Mouse (Mus musculus): Measurements from ENCODE around the gene Bsn. TPM values are rescaled to one million over a fixed set of nuclear protein-coding genes. Genes with fewer than 3 reads are reported as not detected.

The Bsn gene
- polyA plus RNA-seq, 1 experiment from 2014 or later = 0.76 TPM

DNA sequence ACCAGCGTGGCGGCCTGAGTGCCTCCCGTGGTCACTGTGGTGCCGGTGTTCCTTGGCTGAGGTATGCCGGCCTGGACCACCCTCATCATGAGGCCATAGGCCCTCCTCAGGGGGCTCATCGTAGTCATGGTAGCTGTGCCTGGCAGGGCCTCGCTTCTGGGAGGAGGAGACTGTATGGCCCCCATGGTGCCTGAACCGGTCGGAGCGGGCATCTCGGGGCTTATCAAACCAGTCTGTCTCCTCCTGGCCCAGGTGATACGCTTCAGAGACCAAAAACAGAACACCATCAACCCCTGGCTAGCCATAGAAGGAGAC lies 84.7 kb downstream of the Bsn start:
- Histone ChIP-seq H3K27ac (ENCODE audit: low read depth, low read length) (peak overlapping the region; percentile 43; the same call in 1 of the 2 replicates), H3K27me3 (ENCODE audit: control insufficient read depth, insufficient read depth, low read length) (peaks cover 3% of the 10 kb centered on the region; the same call in 1 of the 2 replicates), H3K4me1 (ENCODE audit: control insufficient read depth, insufficient read depth, low read length) (peaks cover 23% of the 10 kb centered on the region), H3K9ac (ENCODE audit: low read depth, low read length) (no peak overlapping the region), H3K4me2 (replicated peaks; ENCODE audit: low read depth, low read length) (no peak overlapping the region), H3K36me3 (ENCODE audit: control insufficient read depth, insufficient read depth, low read length) (no peaks in the 10 kb centered on the region), H3K4me3 (ENCODE audit: low read length) (no peak overlapping the region), H3K9me3 (ENCODE audit: control insufficient read depth, low read length) (no peaks in the 10 kb centered on the region)
- WGBS = 74% methylated on average over 12 of the region's 12 CpGs
- peak; percentile 14; the same call in 1 of the 2 replicates for ATAC-seq (ENCODE audit: low FRiP score, low TSS enrichment)

- Histone ChIP-seq H3K27me3 (ENCODE audit: control insufficient read depth, insufficient read depth, low read length) (no peaks in the 10 kb centered on the region), H3K4me2 (replicated peaks; ENCODE audit: low read depth, low read length) (peak overlapping the region; percentile 5; the same call in 1 of the 2 replicates), H3K9ac (ENCODE audit: low read depth, low read length) (peak overlapping the region; percentile 37; the same call in 1 of the 2 replicates), H3K27ac (ENCODE audit: low read depth, low read length) (peak overlapping the region; percentile 43; the same call in 1 of the 2 replicates), H3K36me3 (ENCODE audit: control insufficient read depth, insufficient read depth, low read length) (no peaks in the 10 kb centered on the region), H3K4me3 (ENCODE audit: low read length) (no peak overlapping the region), H3K9me3 (ENCODE audit: control insufficient read depth, low read length) (no peaks in the 10 kb centered on the region), H3K4me1 (ENCODE audit: control insufficient read depth, insufficient read depth, low read length) (peaks cover 20% of the 10 kb centered on the region)
- peak; percentile 63 for ATAC-seq (ENCODE audit: low FRiP score, low TSS enrichment)
- WGBS = 39% methylated on average over 31 of the region's 31 CpGs
Observed at GRCm38 (mm10) chr9:108104766-108105548, 85.2 kb downstream of the Bsn start.

DNA sequence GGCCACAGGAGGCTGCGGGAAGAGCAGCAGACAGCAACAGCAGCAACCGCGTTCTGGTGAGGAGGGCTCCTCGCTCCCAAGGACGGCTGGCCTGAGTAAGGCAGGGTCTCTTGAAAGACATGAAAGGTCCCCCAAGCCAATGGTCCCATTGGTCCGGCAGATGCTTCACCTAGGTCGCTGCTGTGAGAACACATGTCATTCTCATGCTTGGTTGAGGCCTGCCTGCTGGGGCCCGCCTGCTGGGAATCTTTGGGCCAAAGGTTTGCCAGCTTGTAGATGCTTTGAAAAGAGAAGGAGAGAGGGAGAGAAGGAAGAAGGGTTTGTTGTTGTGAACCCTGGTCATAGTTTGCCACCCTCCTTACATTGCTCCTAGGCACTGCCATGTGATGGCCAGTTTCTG lies 90.6 kb downstream of the Bsn start:
- no peak overlapping the region for H3K4me2 ChIP-seq (replicated peaks; ENCODE audit: low read depth, low read length)
- H3K36me3 ChIP-seq (ENCODE audit: control insufficient read depth, insufficient read depth, low read length) = no peaks in the 10 kb centered on the region
- H3K9ac ChIP-seq (ENCODE audit: low read depth, low read length) = no peak overlapping the region
- no peak overlapping the region for H3K27ac ChIP-seq (ENCODE audit: low read depth, low read length)
- 87% methylated on average over 8 of the region's 8 CpGs for WGBS
- peaks cover 12% of the 10 kb centered on the region for H3K4me1 ChIP-seq (ENCODE audit: control insufficient read depth, insufficient read depth, low read length)
- no peak for ATAC-seq (ENCODE audit: low FRiP score, low TSS enrichment)
- H3K9me3 ChIP-seq (ENCODE audit: control insufficient read depth, low read length) = no peaks in the 10 kb centered on the region
- H3K4me3 ChIP-seq (ENCODE audit: low read length) = no peak overlapping the region
- H3K27me3 ChIP-seq (ENCODE audit: control insufficient read depth, insufficient read depth, low read length) = no peaks in the 10 kb centered on the region

- Histone ChIP-seq H3K4me1 (ENCODE audit: control insufficient read depth, insufficient read depth, low read length) (peaks cover 16% of the 10 kb centered on the region; the same call in 1 of the 2 replicates), H3K27ac (ENCODE audit: low read depth, low read length) (no peak overlapping the region), H3K9me3 (ENCODE audit: control insufficient read depth, low read length) (no peaks in the 10 kb centered on the region), H3K4me3 (ENCODE audit: low read length) (no peak overlapping the region; the same call in 1 of the 2 replicates), H3K27me3 (ENCODE audit: control insufficient read depth, insufficient read depth, low read length) (no peaks in the 10 kb centered on the region), H3K4me2 (replicated peaks; ENCODE audit: low read depth, low read length) (no peak overlapping the region), H3K9ac (ENCODE audit: low read depth, low read length) (0 out of 2 replicates have a peak overlapping the region, but pooled peaks have one; percentile 69), H3K36me3 (ENCODE audit: control insufficient read depth, insufficient read depth, low read length) (peaks cover 18% of the 10 kb centered on the region)
- ATAC-seq (ENCODE audit: low FRiP score, low TSS enrichment) = no peak
- WGBS = 52% methylated on average over 10 of the region's 10 CpGs
Observed at GRCm38 (mm10) chr9:108095949-108096712, 94.1 kb downstream of the Bsn start.

DNA sequence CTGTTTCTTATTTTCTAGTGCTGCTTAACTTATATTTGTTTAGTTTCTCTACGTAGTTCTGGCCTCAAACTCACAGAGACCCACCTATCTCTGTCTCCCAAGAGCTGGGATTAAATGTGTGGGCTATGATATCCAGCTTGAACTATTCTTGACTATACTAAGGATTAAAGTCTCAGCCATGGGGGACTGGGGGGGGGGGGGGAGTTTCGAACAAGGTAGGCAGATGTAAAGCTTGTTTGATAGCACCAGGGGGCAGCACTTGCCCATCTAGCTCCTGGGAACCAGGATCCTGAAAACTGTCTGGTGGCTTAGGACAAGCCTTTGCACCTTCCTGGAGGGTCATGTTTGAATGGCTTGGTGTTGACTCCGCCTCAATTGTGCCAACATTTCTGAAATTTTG lies 94.7 kb downstream of the Bsn start:
- ATAC-seq (ENCODE audit: low FRiP score, low TSS enrichment) = no peak
- Histone ChIP-seq H3K36me3 (ENCODE audit: control insufficient read depth, insufficient read depth, low read length) (peaks cover 25% of the 10 kb centered on the region), H3K27me3 (ENCODE audit: control insufficient read depth, insufficient read depth, low read length) (no peaks in the 10 kb centered on the region), H3K4me2 (replicated peaks; ENCODE audit: low read depth, low read length) (peak overlapping the region; percentile 96), H3K4me1 (ENCODE audit: control insufficient read depth, insufficient read depth, low read length) (peaks cover 16% of the 10 kb centered on the region; the same call in 1 of the 2 replicates), H3K9ac (ENCODE audit: low read depth, low read length) (peak overlapping the region; percentile 69; the same call in 1 of the 2 replicates), H3K4me3 (ENCODE audit: low read length) (peak overlapping the region; percentile 81), H3K27ac (ENCODE audit: low read depth, low read length) (no peak overlapping the region), H3K9me3 (ENCODE audit: control insufficient read depth, low read length) (no peaks in the 10 kb centered on the region)
- 9% methylated on average over 3 of the region's 3 CpGs for WGBS

GRCm38 (mm10) chr9:108094998-108095411 lies 95.2 kb downstream of the Bsn start:
- peak; percentile 14 for ATAC-seq (ENCODE audit: low FRiP score, low TSS enrichment)
- peaks cover 16% of the 10 kb centered on the region; the same call in 1 of the 2 replicates for H3K4me1 ChIP-seq (ENCODE audit: control insufficient read depth, insufficient read depth, low read length)
- peak overlapping the region; percentile 69 for H3K9ac ChIP-seq (ENCODE audit: low read depth, low read length)
- H3K4me2 ChIP-seq (replicated peaks; ENCODE audit: low read depth, low read length) = peak overlapping the region; percentile 96
- peaks cover 30% of the 10 kb centered on the region for H3K36me3 ChIP-seq (ENCODE audit: control insufficient read depth, insufficient read depth, low read length)
- no peaks in the 10 kb centered on the region for H3K9me3 ChIP-seq (ENCODE audit: control insufficient read depth, low read length)
- WGBS = under 1% methylated on average over 16 of the region's 16 CpGs
- H3K27ac ChIP-seq (ENCODE audit: low read depth, low read length) = peak overlapping the region; percentile 7; the same call in 1 of the 2 replicates
- H3K4me3 ChIP-seq (ENCODE audit: low read length) = peak overlapping the region; percentile 81
- H3K27me3 ChIP-seq (ENCODE audit: control insufficient read depth, insufficient read depth, low read length) = no peaks in the 10 kb centered on the region

- Histone ChIP-seq H3K27ac (ENCODE audit: low read depth, low read length) (peak within 1 kb of the TSS; percentile 42), H3K27me3 (ENCODE audit: control insufficient read depth, insufficient read depth, low read length) (no peaks in the 10 kb centered on the region), H3K9ac (ENCODE audit: low read depth, low read length) (peak within 1 kb of the TSS; percentile 69), H3K4me2 (replicated peaks; ENCODE audit: low read depth, low read length) (peak within 1 kb of the TSS; percentile 96), H3K36me3 (ENCODE audit: control insufficient read depth, insufficient read depth, low read length) (peaks cover 36% of the 10 kb centered on the region), H3K4me3 (ENCODE audit: low read length) (peak within 1 kb of the TSS; percentile 81), H3K9me3 (ENCODE audit: control insufficient read depth, low read length) (no peaks in the 10 kb centered on the region), H3K4me1 (ENCODE audit: control insufficient read depth, insufficient read depth, low read length) (peaks cover 16% of the 10 kb centered on the region; the same call in 1 of the 2 replicates)
- ATAC-seq (ENCODE audit: low FRiP score, low TSS enrichment) = peak; percentile 94
- under 1% methylated on average over 52 of the region's 52 CpGs for WGBS
Observed at GRCm38 (mm10) chr9:108094184-108094941, 95.8 kb downstream of the Bsn start, which contains the start of gene Apeh. Gene Apeh (minus strand): TSS chr9:108094606.

DNA sequence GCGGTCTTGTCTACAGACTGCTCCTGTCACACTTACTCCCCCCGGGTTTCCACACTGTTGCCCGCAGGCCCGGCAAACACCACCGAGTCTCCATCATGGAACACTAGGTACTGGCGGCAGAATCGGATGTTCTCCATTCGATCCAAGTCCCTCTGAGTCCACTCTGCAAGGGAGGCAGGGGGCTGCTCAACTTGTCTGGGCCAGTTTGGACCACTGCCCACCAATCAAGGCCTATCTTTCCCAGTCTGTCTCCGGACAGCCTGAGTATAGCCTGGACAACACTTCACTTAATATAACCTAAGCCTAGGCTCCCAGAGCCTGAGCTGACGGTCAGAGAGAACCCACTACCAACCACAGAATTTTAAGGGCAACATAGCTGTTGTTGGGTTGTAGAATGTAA lies 96.6 kb downstream of the Bsn start:
- Histone ChIP-seq H3K4me1 (ENCODE audit: control insufficient read depth, insufficient read depth, low read length) (peaks cover 16% of the 10 kb centered on the region; the same call in 1 of the 2 replicates), H3K4me2 (replicated peaks; ENCODE audit: low read depth, low read length) (peak overlapping the region; percentile 96), H3K9me3 (ENCODE audit: control insufficient read depth, low read length) (no peaks in the 10 kb centered on the region), H3K27ac (ENCODE audit: low read depth, low read length) (no peak overlapping the region), H3K9ac (ENCODE audit: low read depth, low read length) (peak overlapping the region; percentile 69; the same call in 1 of the 2 replicates), H3K27me3 (ENCODE audit: control insufficient read depth, insufficient read depth, low read length) (no peaks in the 10 kb centered on the region), H3K4me3 (ENCODE audit: low read length) (peak overlapping the region; percentile 81), H3K36me3 (ENCODE audit: control insufficient read depth, insufficient read depth, low read length) (peaks cover 44% of the 10 kb centered on the region)
- WGBS = 64% methylated on average over 10 of the region's 10 CpGs
- ATAC-seq (ENCODE audit: low FRiP score, low TSS enrichment) = no peak
